Mouse (Mus musculus): ENCODE results near the gene Gm4779.
A peak's percentile ranks its signal among the peaks of the same experiment; 100 is the strongest.
"Not testable (repeated sequence)": the region's sequence is repeated elsewhere in the genome, so short reads cannot be mapped to it uniquely, and the experiment has no call there.

Gene Gm4779

GRCm38 (mm10) chrX:101794342-101794741, at the start of gene Gm4779, which contains the start of gene 8030474K03Rik:
TSS of gene Gm4779 (minus strand) at chrX:101794423.
TSS of gene 8030474K03Rik (plus strand) at chrX:101794656.
- no peak for DNase-seq

GRCm38 (mm10) chrX:101819980-101820379, 25.8 kb upstream of the Gm4779 start:
- DNase-seq: not testable (repeated sequence)

GRCm38 (mm10) chrX:101819163-101819562, 24.9 kb upstream of the Gm4779 start:
- peak; percentile 22 for DNase-seq

GRCm38 (mm10) chrX:101811750-101812149, 17.5 kb upstream of the Gm4779 start:
- DNase-seq: no peak

- DNase-seq: peak; percentile 18
Observed at GRCm38 (mm10) chrX:101805512-101805911, 11.3 kb upstream of the Gm4779 start.

- DNase-seq: peak; percentile 58
Observed at GRCm38 (mm10) chrX:101791551-101791950, 2.7 kb downstream of the Gm4779 start.

- DNase-seq: peak; percentile 55
Observed at GRCm38 (mm10) chrX:101772035-101772434, 22.2 kb downstream of the Gm4779 start.

GRCm38 (mm10) chrX:101770307-101770706, 23.9 kb downstream of the Gm4779 start:
- DNase-seq: no peak

GRCm38 (mm10) chrX:101769478-101769877, 24.7 kb downstream of the Gm4779 start:
- no peak for DNase-seq

GRCm38 (mm10) chrX:101767280-101767679, 26.9 kb downstream of the Gm4779 start:
- no peak for DNase-seq

GRCm38 (mm10) chrX:101765111-101765510, 29.1 kb downstream of the Gm4779 start:
- no peak for DNase-seq

- DNase-seq: no peak
Observed at GRCm38 (mm10) chrX:101764621-101765020, 29.6 kb downstream of the Gm4779 start.

GRCm38 (mm10) chrX:101754478-101754877, 39.7 kb downstream of the Gm4779 start:
- DNase-seq: peak; percentile 12

GRCm38 (mm10) chrX:101750144-101750543, 44.1 kb downstream of the Gm4779 start:
- no peak for DNase-seq

- DNase-seq: no peak
Observed at GRCm38 (mm10) chrX:101741064-101741433, 53.2 kb downstream of the Gm4779 start.

GRCm38 (mm10) chrX:101740335-101741063, 53.7 kb downstream of the Gm4779 start:
- no peak for DNase-seq
